Mouse (Mus musculus): ENCODE measurements around the gene Ucma. TPM values are rescaled to one million over a fixed set of nuclear protein-coding genes. Genes with fewer than 3 reads are reported as not detected.

The Ucma gene
- not detected in 2 replicates for total RNA-seq (2012; rRNA removed)
- polyA plus RNA-seq (2012; ENCODE audit: insufficient read depth in 1 of 2, insufficient read length in 2 of 2, low read depth in 1 of 2, low replicate concordance in 2 of 2, missing spikeins in 1 of 2): not detected

DNA sequence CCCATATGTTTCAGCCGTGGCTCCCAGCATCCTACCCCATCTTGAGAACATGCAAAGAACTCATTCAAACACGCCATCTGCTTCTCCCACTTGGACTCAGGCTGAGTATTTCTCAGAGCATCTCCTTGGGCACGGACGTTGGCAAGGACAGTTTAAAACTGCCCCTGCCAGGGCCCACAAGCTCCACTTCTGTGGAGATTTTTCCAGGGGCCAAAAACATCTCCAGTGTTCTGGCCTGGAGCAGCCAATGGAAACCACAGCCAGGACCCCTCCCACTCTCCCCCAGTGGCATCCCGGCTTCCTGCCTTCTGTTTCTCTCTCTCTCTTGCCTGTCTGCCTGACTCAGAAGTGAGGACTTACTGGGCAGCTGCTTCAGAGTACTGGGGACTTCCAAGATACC, at the start of gene Ucma:
Gene Ucma (plus strand): TSS at position 316 of the 400 bp plus-strand sequence.
- no peak within 1 kb of the TSS for H3K9ac ChIP-seq (ENCODE audit: control insufficient read depth, low read depth, low read length, poor library complexity, severe bottlenecking)
- no peaks in the 10 kb centered on the region for H3K36me3 ChIP-seq (ENCODE audit: control insufficient read depth in 1 of 2, insufficient read depth in 2 of 2, low read length in 2 of 2)
- peaks cover 7 to 11% of the 10 kb centered on the region in 2 experiments for H3K27me3 ChIP-seq (ENCODE audit: control insufficient read depth in 1 of 2, insufficient read depth in 2 of 2, low read length in 2 of 2)
- no peaks in the 10 kb centered on the region for H3K79me2 ChIP-seq (ENCODE audit: control insufficient read depth, insufficient read depth, low read length, poor library complexity)
- TF ChIP-seq GABPA (IDR thresholded peaks at IDR 0.05; ENCODE audit: low read depth, low read length) (no peak), MYB (IDR thresholded peaks at IDR 0.05; ENCODE audit: low read depth, low read length) (no peak), ZKSCAN1 (IDR thresholded peaks at IDR 0.05; ENCODE audit: low read depth, low read length) (no peak), CHD1 (IDR thresholded peaks at IDR 0.05; ENCODE audit: low read depth, low read length) (no peak), BHLHE40 (IDR thresholded peaks at IDR 0.05; ENCODE audit: borderline replicate concordance, low read depth, low read length) (no peak), ETS1 (IDR thresholded peaks at IDR 0.05; ENCODE audit: low read depth, low read length) (no peak), MYC (IDR thresholded peaks at IDR 0.05; ENCODE audit: low read depth, low read length) (no peak), USF1 (IDR thresholded peaks at IDR 0.05; ENCODE audit: low read depth, low read length) (no peak), MEF2A (IDR thresholded peaks at IDR 0.05; ENCODE audit: extremely low read depth, insufficient replicate concordance, low read depth, low read length, poor library complexity, severe bottlenecking) (no peak), POLR2A (IDR thresholded peaks at IDR 0.05; ENCODE audit: control insufficient read depth in 1 of 2, insufficient read depth in 1 of 2, low read depth in 1 of 2, low read length in 2 of 2, poor library complexity in 1 of 2) (no peak), CHD2 (IDR thresholded peaks at IDR 0.05; ENCODE audit: low read length) (no peak), TAL1 (IDR thresholded peaks at IDR 0.05; ENCODE audit: low read length) (no peak), USF2 (IDR thresholded peaks at IDR 0.05; ENCODE audit: borderline replicate concordance in 1 of 2, insufficient read depth in 1 of 2, low read depth in 1 of 2, low read length in 2 of 2) (no peak), E2F4 (IDR thresholded peaks at IDR 0.05; ENCODE audit: borderline replicate concordance, low read depth, low read length) (no peak)
- no peaks in the 10 kb centered on the region for H3K4me1 ChIP-seq (ENCODE audit: control insufficient read depth in 1 of 2, insufficient read depth in 2 of 2, low read length in 2 of 2)
- no peak within 1 kb of the TSS for H3K27ac ChIP-seq (ENCODE audit: control insufficient read depth, low read depth, low read length)
- H3K4me3 ChIP-seq (ENCODE audit: control insufficient read depth in 1 of 2, insufficient read depth in 1 of 2, low read depth in 2 of 2, low read length in 2 of 2): no peak within 1 kb of the TSS
- DNase-seq (ENCODE audit: low read depth, low spot score): no peak
- H3K9me3 ChIP-seq (replicated peaks; ENCODE audit: insufficient read depth, low read length): no peaks in the 10 kb centered on the region

GRCm38 (mm10) chr2:4927391-4927790, 48.5 kb upstream of the Ucma start:
- Histone ChIP-seq H3K36me3 (ENCODE audit: control insufficient read depth in 1 of 2, insufficient read depth in 2 of 2, low read length in 2 of 2) (no peaks in the 10 kb centered on the region), H3K79me2 (ENCODE audit: control insufficient read depth, insufficient read depth, low read length, poor library complexity) (no peaks in the 10 kb centered on the region), H3K27me3 (ENCODE audit: control insufficient read depth in 1 of 2, insufficient read depth in 2 of 2, low read length in 2 of 2) (peaks cover 0 to 9% of the 10 kb centered on the region in 2 experiments; a peak in 2 of 4 replicates), H3K4me1 (ENCODE audit: control insufficient read depth in 1 of 2, insufficient read depth in 2 of 2, low read length in 2 of 2) (no peaks in the 10 kb centered on the region; a peak in 1 of 4 replicates), H3K27ac (ENCODE audit: control insufficient read depth, low read depth, low read length) (no peak overlapping the region), H3K9ac (ENCODE audit: control insufficient read depth, low read depth, low read length, poor library complexity, severe bottlenecking) (no peak overlapping the region), H3K4me3 (ENCODE audit: control insufficient read depth in 1 of 2, insufficient read depth in 1 of 2, low read depth in 2 of 2, low read length in 2 of 2) (no peak overlapping the region), H3K9me3 (replicated peaks; ENCODE audit: insufficient read depth, low read length) (no peaks in the 10 kb centered on the region)
- DNase-seq (ENCODE audit: low read depth, low spot score): no peak
- no peak for TF ChIP-seq POLR2A (IDR thresholded peaks at IDR 0.05; ENCODE audit: control insufficient read depth in 1 of 2, insufficient read depth in 1 of 2, low read depth in 1 of 2, low read length in 2 of 2, poor library complexity in 1 of 2)

Data from MEL (cell line).